Comparison of ENCODE assay signal across 8 mouse cellular contexts in genomic region chr15:81587686-81588085, GRCm38 (mm10). TPM values are rescaled to one million over a fixed set of nuclear protein-coding genes. Genes with fewer than 3 reads are reported as not detected.
DNase-seq lines count a peak whose midpoint lies in the region; ATAC-seq and TF ChIP-seq lines count a peak whose summit lies in the region.

No protein-coding gene starts in this region.

- no peak for TF ChIP-seq CTCF in forebrain, postnatal 0 days (IDR thresholded peaks at IDR 0.05; ENCODE audit: low read depth)

- H3K36me3 ChIP-seq in heart, embryonic 11.5 days (ENCODE audit: control insufficient read depth, insufficient read depth, low read length), result no peaks in the 10 kb centered on the region
- peaks cover 2% of the 10 kb centered on the region; the same call in 1 of the 2 replicates for H3K36me3 ChIP-seq in ES-E14 (ENCODE audit: control insufficient read depth, insufficient read depth, low read length, poor library complexity, severe bottlenecking)
- H3K36me3 ChIP-seq in forebrain, postnatal 0 days (ENCODE audit: insufficient read depth), result peaks cover 2% of the 10 kb centered on the region; the same call in 1 of the 2 replicates
- no peaks in the 10 kb centered on the region for H3K36me3 ChIP-seq in liver, embryonic 16.5 days (ENCODE audit: control insufficient read depth, insufficient read depth)

- H3K9ac ChIP-seq in heart, embryonic 11.5 days (ENCODE audit: low read depth, low read length), result peak overlapping the region; percentile 100
- no peak overlapping the region for H3K9ac ChIP-seq in ES-E14 (ENCODE audit: insufficient read depth, low read depth, low read length, poor library complexity, severe bottlenecking)
- H3K9ac ChIP-seq in forebrain, postnatal 0 days, result peak overlapping the region; percentile 100
- H3K9ac ChIP-seq in liver, embryonic 16.5 days (ENCODE audit: low read depth, low read length), result peak overlapping the region; percentile 100

- intact Hi-C loops in heart, postnatal 10 days (cut with DNase I), result no loop called here

- no peaks in the 10 kb centered on the region for H3K9me3 ChIP-seq in heart, embryonic 11.5 days (replicated peaks; ENCODE audit: control insufficient read depth, low read length)
- H3K9me3 ChIP-seq in ES-E14 (ENCODE audit: control insufficient read depth, insufficient read depth, low read depth, low read length), result no peaks in the 10 kb centered on the region
- no peaks in the 10 kb centered on the region for H3K9me3 ChIP-seq in forebrain, postnatal 0 days (ENCODE audit: low read length)
- no peaks in the 10 kb centered on the region for H3K9me3 ChIP-seq in liver, embryonic 16.5 days (replicated peaks; ENCODE audit: control insufficient read depth, low read length)

- H3K4me3 ChIP-seq in heart, embryonic 11.5 days (ENCODE audit: low read depth, low read length), result peak overlapping the region; percentile 80
- H3K4me3 ChIP-seq in ES-E14 (ENCODE audit: insufficient read depth in 1 of 2, low read depth in 1 of 2, low read length in 2 of 2, poor library complexity in 1 of 2, severe bottlenecking in 1 of 2), result peak overlapping the region; percentile 91 to 99
- H3K4me3 ChIP-seq in forebrain, postnatal 0 days (ENCODE audit: low read depth, low read length), result peak overlapping the region; percentile 97
- H3K4me3 ChIP-seq in liver, embryonic 16.5 days (ENCODE audit: low read depth, low read length), result peak overlapping the region; percentile 93

- ATAC-seq in heart, embryonic 11.5 days (replicated peaks; ENCODE audit: insufficient number of reproducible peaks, low FRiP score, low TSS enrichment), result no peak
- no peak for ATAC-seq in forebrain, postnatal 0 days
- ATAC-seq in liver, embryonic 16.5 days (ENCODE audit: low read depth), result no peak
- no peak for ATAC-seq in erythroid progenitor cell, adult 5-6 weeks (replicated peaks; ENCODE audit: low FRiP score, poor library complexity, severe bottlenecking)

- in situ Hi-C loops in ES-E14 (cut with MboI; ENCODE audit: low sequenced_read_pairs in 2 of 2, unreplicated experiment in 2 of 2), result no loop called here

- DNase-seq in heart, postnatal 10 days, result no peak
- no peak for DNase-seq in ES-E14 (ENCODE audit: low read depth, low spot score)
- DNase-seq in forebrain, postnatal 0 days, result no peak
- no peak for DNase-seq in thymus, postnatal 10 days (ENCODE audit: low spot score in 2 of 2)
- DNase-seq in layer of hippocampus, adult 8-10 months (ENCODE audit: low spot score in 2 of 2), result no peak

- 48% methylated on average over 2 of the region's 2 CpGs for WGBS in heart, embryonic 11.5 days (ENCODE audit: insufficient replicate concordance)
- 40% methylated on average over 2 of the region's 2 CpGs for WGBS in forebrain, postnatal 0 days
- WGBS in liver, embryonic 16.5 days (ENCODE audit: insufficient replicate concordance), result 57% methylated on average over 2 of the region's 2 CpGs

- no peak overlapping the region for H3K27ac ChIP-seq in heart, embryonic 11.5 days (ENCODE audit: low read depth, low read length)
- no peak overlapping the region for H3K27ac ChIP-seq in ES-E14 (ENCODE audit: insufficient read depth, low read depth, low read length, poor library complexity, severe bottlenecking)
- H3K27ac ChIP-seq in forebrain, postnatal 0 days (ENCODE audit: low read depth, low read length), result no peak overlapping the region
- H3K27ac ChIP-seq in liver, embryonic 16.5 days (ENCODE audit: low read length), result no peak overlapping the region

- peak overlapping the region; percentile 92 for H3K4me2 ChIP-seq in heart, embryonic 11.5 days
- peak overlapping the region; percentile 83 for H3K4me2 ChIP-seq in forebrain, postnatal 0 days (ENCODE audit: low read depth)
- H3K4me2 ChIP-seq in liver, embryonic 16.5 days (ENCODE audit: low read depth, low read length), result peak overlapping the region; percentile 68

- H3K27me3 ChIP-seq in heart, embryonic 11.5 days (ENCODE audit: control insufficient read depth, insufficient read depth, low read length), result no peaks in the 10 kb centered on the region
- H3K27me3 ChIP-seq in forebrain, postnatal 0 days (ENCODE audit: insufficient read depth, low read length), result no peaks in the 10 kb centered on the region
- H3K27me3 ChIP-seq in liver, embryonic 16.5 days (ENCODE audit: control insufficient read depth, insufficient read depth, low read depth, low read length), result no peaks in the 10 kb centered on the region

- peaks cover 8% of the 10 kb centered on the region; the same call in 1 of the 2 replicates for H3K4me1 ChIP-seq in heart, embryonic 11.5 days (ENCODE audit: control insufficient read depth, insufficient read depth, low read length)
- peaks cover 0 to 8% of the 10 kb centered on the region in 2 experiments; a peak in 2 of 4 replicates for H3K4me1 ChIP-seq in ES-E14 (ENCODE audit: control insufficient read depth in 2 of 2, insufficient read depth in 2 of 2, low read length in 2 of 2, poor library complexity in 1 of 2)
- peaks cover 11% of the 10 kb centered on the region; the same call in 1 of the 2 replicates for H3K4me1 ChIP-seq in forebrain, postnatal 0 days (ENCODE audit: insufficient read depth)
- H3K4me1 ChIP-seq in liver, embryonic 16.5 days (ENCODE audit: control insufficient read depth, low read depth, low read length), result peaks cover 17% of the 10 kb centered on the region

TF ChIP-seq in ES-E14, 5 proteins besides CTCF, POLR2A, EP300 and RAD21:
- TF ChIP-seq ZNF384 (IDR thresholded peaks at IDR 0.05; ENCODE audit: low read depth, low read length), result no peak

RNA-seq across cellular contexts. Expression of gene Ep300, which starts 2.5 kb away (rescaled TPM):
- polyA plus RNA-seq in heart, embryonic 11.5 days (2014; fragmentation: Nextera tagmentation; extraction: Ambion mirVana), result 21.4 and 26.9 TPM in 2 replicates
- total RNA-seq in heart, postnatal 10 days (2021), result 10 to 100 TPM; 50.1 to 55.0 TPM
- total RNA-seq in ES-E14 (2012; rRNA removed), result 48.5 and 58.4 TPM in 2 replicates
- 42.4 and 50.1 TPM in 2 replicates for total RNA-seq in forebrain, postnatal 0 days (2014; rRNA removed)
- 8.6 and 15.6 TPM in 2 replicates for polyA plus RNA-seq in forebrain, postnatal 0 days (2015; fragmentation: Nextera tagmentation; extraction: Ambion mirVana)
- 5.8 and 7.3 TPM in 2 replicates for polyA plus RNA-seq in liver, embryonic 16.5 days (2015; fragmentation: Nextera tagmentation; extraction: Ambion mirVana)
- 10 to 100 TPM; 64.5 to 80.0 (median 74.6) TPM for total RNA-seq in layer of hippocampus, adult 8-10 months (2022)
- 135 and 137 TPM in 2 replicates for total RNA-seq in erythroid progenitor cell, adult 5-6 weeks (2015; ENCODE audit: low replicate concordance)
- 81.7 and 111 TPM in 2 replicates for total RNA-seq in erythroid progenitor cell, adult 5-6 weeks (2017; ENCODE audit: low replicate concordance)
